Mouse (Mus musculus): ENCODE results near the gene Lmo7.

- TF ChIP-seq TAL1 (IDR thresholded peaks at IDR 0.05; ENCODE audit: low read length) (no peak), GATA1 (IDR thresholded peaks at IDR 0.05; ENCODE audit: low read length) (no peak)
Observed at GRCm38 (mm10) chr14:101784315-101784945, 54.7 kb downstream of the Lmo7 start.

Data from erythroblast, embryonic 14.5 days (primary cell).